Mouse (Mus musculus) hematopoietic stem cell, adult 5-6 weeks (primary cell): ENCODE results near the gene Gm8300. TPM values are rescaled to one million over a fixed set of nuclear protein-coding genes. Genes with fewer than 3 reads are reported as not detected.
A peak's percentile ranks its signal among the peaks of the same experiment; 100 is the strongest.
"Not testable (repeated sequence)": the region's sequence is repeated elsewhere in the genome, so short reads cannot be mapped to it uniquely, and the experiment has no call there.

ENCODE experiments used
- ATAC-seq, 2 experiments: fragments of 125-278 bp in 1 of 2; replicated peaks in 1 of 2; 2 replicates each; pipeline ENCODE4 v1.8.0; 2016 to 2017; ENCODE audit warnings: inconsistent platforms in 2 of 2, mild to moderate bottlenecking in 2 of 2, moderate number of reproducible peaks in 2 of 2, low read depth in 1 of 2, moderate TSS enrichment in 1 of 2; ENCODE audit not compliant: low FRiP score in 2 of 2, poor library complexity in 2 of 2, severe bottlenecking in 2 of 2, insufficient read depth in 1 of 2, low TSS enrichment in 1 of 2
- total RNA-seq: library from RNA; stranded (forward); fragments of 172-1452, 232-1000 nt; gene quantifications from 2 replicates; pipeline ENCODE4 v1.2.3, GENCODE M21; 2017

Gm8300 gene
- not detected in 2 replicates for total RNA-seq

DNA sequence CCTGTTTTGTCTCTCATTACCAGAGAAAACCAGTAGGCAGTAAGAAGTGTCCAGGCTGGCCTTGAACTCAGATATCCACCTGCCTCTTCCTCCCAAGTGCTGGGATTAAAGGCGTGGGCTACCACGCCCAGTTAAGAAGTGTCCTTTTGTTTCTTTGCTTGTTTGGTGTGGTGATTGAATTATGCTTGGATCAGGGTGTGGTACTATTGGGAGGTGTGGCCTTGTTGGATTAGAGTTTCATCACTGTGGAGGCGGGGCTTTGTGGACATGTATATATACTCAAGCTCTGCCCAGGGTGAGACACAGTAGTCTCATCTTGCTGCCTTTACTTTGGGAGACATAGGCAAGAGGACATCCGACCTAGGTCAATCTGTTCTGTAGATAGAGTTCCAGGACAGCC is at the start of gene Gm8300:
Gene Gm8300, plus strand, starts transcription at position 301 of the 400 bp plus-strand sequence.
- ATAC-seq, result not testable (repeated sequence)

DNA sequence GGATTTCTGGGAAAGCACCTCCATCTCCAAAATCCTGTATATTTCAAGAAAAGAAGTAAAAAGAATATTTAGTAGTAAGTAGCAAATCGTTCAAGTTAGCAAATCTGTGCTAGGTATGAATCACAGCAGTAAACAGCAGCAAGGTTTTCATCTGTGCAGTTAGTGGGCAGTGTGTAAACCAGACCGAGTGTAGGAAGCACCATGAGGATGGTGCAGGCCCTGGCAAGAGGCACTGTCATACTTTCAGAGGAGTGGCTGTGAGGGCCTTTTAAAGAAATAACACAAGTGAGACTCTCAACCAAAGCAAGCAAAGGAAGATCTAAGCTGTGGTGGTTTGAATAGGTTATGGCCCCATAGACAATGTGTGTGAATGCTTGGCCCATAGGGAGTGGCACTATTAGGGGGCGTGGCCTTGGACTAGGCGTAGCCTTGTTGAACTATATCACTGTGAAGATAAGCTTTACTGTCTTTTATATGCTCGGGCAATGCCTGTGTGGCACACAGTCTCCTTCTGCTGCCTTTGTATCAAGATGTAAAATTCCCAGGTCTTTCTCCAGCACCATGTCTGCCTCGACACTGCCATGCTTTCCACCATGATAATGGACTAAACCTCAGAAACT is 49.3 kb upstream of the Gm8300 start:
- ATAC-seq, result no peak; a peak in 1 of 4 replicates

DNA sequence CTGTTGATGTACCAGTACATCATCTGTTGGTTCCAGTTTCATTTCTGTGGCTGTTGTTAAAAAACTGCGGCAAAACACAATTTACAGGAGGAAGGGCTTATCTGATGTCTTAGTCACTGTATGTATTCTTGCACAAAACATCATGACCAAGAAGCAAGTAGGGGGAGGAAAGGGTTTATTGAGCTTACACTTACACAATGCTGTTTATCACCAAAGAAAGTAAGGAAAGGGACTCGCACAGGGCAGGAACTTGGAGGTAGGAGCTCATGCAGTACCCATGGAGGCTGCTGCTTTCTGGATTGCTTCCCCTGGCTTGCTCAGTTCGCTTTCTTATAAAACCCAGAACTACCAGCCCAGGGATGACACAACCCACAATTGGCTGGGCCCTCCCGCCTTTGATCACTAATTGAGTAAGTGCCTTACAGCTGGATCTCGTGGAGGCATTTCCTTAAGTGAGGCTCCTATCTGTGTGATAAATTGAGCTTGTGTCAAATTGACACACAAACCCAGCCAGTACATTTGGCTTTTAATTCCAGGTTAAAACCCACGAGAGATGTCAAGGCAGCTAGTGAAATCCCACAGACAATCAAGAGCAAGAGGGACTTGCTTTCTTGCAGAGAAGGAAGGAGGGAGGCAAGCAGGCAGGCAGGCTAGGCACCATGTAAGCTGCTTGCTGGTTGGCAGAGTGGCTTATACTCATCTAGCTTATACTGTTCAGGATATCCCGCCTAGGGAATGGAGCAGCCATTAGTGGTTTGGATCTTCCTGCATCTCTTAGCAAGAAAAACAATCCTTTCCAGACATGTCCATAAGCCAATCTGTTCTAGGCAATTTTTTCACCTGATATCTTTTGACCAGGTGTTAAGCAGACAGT is 43.6 kb upstream of the Gm8300 start:
- ATAC-seq, result no peak

DNA sequence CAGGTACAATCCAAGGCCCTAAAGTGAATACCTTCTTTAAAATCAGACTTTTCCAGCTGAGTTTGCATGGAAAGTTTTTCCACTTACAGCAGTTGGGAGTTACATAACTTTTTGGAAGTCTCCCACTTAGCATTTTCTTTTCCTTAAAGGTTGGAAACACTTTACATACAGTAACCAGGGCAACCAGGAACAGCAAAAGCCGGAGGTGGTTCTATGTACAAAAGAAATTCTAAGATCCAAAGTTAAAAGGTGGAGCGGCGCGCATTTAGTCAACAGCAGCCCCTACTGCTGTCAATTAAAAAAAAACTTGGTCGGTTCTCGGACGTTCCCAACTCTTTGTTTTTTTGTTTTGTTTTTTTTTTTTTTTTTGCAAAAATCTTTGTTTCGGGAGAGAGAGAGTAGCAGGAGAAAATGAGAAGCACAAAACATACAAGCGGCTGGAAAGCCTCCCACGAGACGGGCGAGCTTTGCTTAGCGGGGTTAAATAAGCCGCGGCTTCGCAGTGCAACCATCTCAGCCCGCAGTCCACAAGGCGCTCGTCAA is 42.6 kb upstream of the Gm8300 start:
- ATAC-seq, result no peak

DNA sequence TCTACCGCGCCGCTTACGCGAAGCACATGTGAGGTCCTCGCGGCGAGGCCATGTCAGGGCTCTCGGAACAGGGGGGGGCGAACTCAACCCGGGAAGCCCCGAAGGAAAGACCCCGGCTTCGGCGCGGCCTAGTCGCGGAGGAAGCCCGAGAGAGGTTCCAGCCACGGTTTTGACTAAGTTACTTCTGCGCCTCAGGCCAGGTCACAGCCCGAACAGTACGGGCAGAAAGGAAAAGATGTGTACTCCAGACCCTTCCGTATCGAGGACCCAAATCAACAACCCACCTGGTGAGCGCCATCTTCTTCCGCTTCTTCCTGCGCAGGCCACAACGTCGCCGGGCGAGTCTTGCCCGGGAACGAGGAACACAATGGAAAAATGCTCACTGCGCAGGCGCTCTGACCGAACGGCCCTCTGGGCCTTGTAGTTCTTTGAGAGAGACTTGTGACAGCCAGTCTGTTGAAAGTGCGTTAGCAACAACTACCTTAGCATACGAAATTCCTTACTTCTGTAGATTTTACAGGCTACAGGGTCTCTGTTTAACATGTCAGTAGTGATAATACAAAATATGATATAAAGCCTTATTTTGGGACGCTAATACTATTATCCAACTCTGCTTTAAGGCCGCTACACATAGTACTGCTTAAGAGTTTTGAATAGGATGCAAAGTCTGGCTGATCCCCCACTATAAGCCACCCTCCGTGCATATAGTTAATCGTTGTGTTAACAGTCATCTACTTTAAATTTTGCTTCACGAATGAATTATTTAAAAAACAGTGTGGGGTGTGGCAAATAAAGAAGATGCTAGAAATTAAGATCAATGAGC is 41.9 kb upstream of the Gm8300 start, which contains the start of gene Snw1:
Gene Snw1, minus strand, starts transcription at position 311 of the 823 bp plus-strand sequence.
- peak; percentile 96 to 99 for ATAC-seq

DNA sequence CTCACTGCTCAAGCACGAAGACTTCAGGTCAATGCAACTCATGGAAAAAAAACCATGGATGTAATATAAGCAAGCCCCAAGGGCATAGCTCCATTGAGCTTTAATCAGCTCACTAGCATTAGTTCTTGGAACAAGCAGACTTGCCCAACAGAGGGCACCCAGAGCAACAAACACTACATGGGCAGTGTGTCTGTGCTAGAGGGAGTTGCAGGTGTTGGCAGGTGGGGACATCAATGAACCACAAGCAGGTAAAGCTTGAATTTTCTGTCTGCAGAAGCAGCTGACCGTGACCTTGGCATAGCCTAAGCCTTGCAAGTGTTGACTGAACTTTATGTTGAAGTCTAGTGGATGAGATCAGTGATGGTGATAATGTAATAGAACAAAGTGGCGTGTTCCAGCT is 39.4 kb upstream of the Gm8300 start:
- ATAC-seq, result no peak

DNA sequence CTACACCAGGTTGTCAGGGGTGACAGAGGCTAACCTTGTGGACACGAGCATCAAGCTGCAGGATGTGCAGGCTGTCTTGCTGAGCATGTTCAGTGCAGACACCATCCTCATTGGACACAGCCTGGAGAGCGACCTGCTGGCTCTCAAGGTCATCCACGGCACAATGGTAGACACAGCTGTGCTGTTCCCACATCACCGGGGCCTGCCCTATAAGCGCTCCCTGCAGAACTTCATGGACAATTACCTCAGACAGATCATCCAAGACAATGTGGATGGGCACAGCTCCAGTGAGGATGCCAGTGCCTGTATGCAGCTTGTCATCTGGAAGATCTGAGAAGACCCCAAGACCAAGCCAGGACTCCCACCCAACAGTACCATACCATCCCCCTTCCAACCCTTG is 31.6 kb upstream of the Gm8300 start:
- ATAC-seq, result not testable (repeated sequence)

DNA sequence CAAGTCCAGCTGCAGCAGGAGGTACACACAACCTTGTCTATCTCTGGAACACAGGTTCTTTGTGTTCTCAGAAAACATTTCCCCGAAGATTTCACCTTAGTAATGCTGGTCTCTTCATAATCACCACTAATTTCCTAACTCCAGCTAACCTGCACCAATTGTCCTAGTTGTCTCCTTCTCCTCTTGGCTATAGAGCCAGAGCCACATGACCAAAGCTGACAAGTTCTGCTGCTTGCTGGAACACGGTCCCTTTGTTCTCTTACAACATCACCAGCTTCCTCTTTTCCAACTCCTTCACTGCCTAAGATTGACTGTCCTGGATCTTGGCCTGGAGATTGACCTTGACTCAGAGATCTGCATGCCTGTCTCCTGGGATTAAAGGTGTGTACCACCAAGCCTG is 25.4 kb upstream of the Gm8300 start:
- ATAC-seq, result not testable (repeated sequence)

DNA sequence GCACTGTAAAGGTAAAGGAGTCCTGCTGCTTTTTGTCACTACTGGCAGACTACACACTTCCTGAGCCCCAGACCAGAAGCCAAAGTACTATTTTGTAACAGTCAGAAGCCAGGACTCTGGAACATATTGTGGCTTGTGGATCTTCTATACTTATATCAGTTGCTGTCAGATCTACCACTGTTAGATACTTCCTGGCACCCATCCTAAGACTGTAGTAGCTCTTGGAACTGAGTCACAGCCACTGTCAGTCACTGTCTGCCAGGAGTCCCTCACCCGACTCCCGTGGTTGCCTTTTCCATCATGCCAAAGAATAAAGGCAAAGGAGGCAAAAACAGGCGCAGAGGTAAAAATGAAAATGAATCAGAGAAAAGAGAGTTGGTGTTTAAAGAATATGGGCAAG is 19.7 kb upstream of the Gm8300 start, which contains the start of gene Gm5788:
Gene Gm5788, plus strand, starts transcription at position 301 of the 400 bp plus-strand sequence.
- not testable (repeated sequence) for ATAC-seq

DNA sequence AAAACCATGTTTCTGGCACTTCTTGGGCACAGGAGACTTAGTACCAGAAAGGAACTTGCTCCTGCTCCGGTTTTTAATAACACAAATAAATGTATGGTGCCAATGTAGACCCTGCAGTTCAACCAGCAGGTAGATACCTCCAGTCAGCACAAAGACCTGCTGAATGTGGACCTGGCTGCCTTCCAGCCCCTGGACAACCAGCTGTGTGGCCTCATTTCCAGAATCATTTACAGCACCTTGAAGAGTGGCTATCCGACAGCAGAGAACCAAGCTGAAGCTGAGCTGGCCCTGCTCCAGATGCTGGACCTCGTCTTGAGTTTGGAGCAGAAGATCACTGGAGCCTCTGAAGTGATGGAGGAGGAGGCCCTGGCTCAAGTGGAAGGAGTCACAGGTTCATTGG is 5.5 kb downstream of the Gm8300 start:
- ATAC-seq, result not testable (repeated sequence)

DNA sequence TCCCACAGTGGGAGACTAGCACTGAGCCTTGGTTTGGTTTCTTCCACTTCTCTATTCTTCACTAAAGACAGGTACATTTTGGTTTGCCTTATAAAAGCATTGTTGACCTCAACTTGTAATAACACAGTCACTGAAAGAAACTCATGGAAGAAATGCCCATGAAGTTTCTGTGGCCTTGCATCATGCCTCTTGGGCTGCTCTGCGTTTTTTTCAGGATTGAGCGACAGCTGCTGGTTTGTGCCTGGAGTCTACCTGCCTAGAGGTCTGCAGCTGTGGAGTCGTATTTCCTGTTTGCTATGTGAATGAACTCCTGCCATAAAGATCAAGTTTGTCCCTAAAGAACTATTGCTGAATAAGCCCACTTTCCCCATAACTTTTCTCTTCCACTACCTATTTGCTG is 29.8 kb downstream of the Gm8300 start:
- no peak for ATAC-seq

DNA sequence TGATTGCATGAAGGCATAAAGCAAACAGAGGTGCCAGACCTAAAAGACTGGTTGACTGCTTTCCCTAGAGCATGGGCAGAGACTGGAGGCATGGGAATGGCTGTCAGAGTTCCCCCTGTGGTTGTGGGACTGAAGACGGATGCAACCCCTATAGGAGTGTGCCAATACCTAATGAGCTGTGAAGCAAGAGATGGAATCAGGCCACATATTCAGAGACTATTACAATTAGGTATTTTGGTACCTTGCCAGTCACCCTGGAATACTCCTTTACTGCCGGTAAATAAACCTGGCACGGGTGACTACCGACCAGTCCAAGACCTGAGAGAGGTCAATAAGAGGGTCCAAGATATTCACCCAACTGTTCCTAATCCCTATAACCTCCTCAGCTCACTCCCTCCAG is 36.5 kb downstream of the Gm8300 start:
- ATAC-seq, result not testable (repeated sequence)

Other genes with a start within 250 kb of the Gm8300 start
- 28.5 and 35.4 TPM in 2 replicates for gene Vipas39, start 248.1 kb upstream of the Gm8300 start, total RNA-seq
- gene Ahsa1, start 247.8 kb upstream of the Gm8300 start, total RNA-seq, result 201 and 244 TPM in 2 replicates
- 1.2 TPM in 1 of 2 replicates, not detected in the other for gene Ism2, start 214.6 kb upstream of the Gm8300 start, total RNA-seq
- 76.4 and 77.0 TPM in 2 replicates for gene Sptlc2, start 126.0 kb upstream of the Gm8300 start, total RNA-seq
- 16.2 and 41.1 TPM in 2 replicates for gene Slirp, start 70.4 kb upstream of the Gm8300 start, total RNA-seq
- gene Alkbh1, start 70.3 kb upstream of the Gm8300 start, total RNA-seq, result 49.1 and 60.5 TPM in 2 replicates
- 212 and 226 TPM in 2 replicates for gene Snw1, start 42.0 kb upstream of the Gm8300 start, total RNA-seq
- not detected in 2 replicates for gene Gm5788, start 19.6 kb upstream of the Gm8300 start, total RNA-seq
- not detected in 2 replicates for gene Oog1, start 88.4 kb downstream of the Gm8300 start, total RNA-seq
- not detected in 2 replicates for gene Gm4027, start 104.6 kb downstream of the Gm8300 start, total RNA-seq
- not detected in 2 replicates for gene Gm16381, start 130.3 kb downstream of the Gm8300 start, total RNA-seq